Mouse (Mus musculus) right cerebral cortex, postnatal 4 days (tissue): ENCODE data around the gene Ppp1r32.
A peak's percentile ranks its signal among the peaks of the same experiment; 100 is the strongest.

ENCODE experiments used
- DNase-seq: peaks from one replicate; pipeline ENCODE4 v3.0.0-alpha.2; 2022

The Ppp1r32 gene

DNA sequence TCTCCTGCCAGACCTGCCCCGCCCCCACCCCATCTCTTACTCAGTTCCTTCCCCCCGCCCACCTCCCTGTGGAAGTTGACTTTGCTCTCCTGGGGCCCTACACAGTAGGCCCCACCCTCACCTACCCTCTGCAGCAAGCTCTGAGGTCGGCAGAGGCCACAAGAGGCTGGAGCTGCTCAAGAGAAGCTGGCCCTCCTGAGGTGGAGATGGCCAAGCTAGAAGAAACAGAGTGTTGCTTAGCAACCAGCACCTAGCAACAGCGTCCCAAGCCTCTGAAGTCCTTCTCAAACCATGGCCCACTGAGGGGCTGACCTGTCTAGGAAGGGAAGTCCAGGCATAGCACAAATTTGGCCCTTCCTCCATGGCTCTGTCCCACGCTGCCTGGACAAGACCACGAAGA lies at the start of gene Ppp1r32:
Gene Ppp1r32 (minus strand): TSS at position 226 of the 400 bp plus-strand sequence.
- no peak for DNase-seq

DNA sequence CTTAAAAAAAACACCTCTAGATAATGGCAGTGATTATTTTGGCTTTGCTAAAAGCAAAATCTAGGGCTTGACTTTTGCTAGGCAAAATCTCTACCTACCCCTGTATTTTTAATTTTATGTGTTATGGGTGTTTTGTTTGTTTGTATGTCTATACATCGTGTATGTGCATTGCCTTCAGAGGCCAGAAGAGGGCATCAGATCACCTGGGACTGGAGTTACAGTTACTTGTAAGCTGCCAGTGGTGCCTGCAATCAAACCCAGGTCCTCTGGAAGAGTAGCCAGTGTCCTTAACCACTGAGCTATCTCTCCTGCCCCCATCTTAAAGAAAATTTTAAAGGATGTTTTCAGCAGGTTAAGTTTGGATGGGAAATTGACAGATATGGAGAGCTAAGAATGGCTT lies 47.4 kb upstream of the Ppp1r32 start:
- no peak for DNase-seq

DNA sequence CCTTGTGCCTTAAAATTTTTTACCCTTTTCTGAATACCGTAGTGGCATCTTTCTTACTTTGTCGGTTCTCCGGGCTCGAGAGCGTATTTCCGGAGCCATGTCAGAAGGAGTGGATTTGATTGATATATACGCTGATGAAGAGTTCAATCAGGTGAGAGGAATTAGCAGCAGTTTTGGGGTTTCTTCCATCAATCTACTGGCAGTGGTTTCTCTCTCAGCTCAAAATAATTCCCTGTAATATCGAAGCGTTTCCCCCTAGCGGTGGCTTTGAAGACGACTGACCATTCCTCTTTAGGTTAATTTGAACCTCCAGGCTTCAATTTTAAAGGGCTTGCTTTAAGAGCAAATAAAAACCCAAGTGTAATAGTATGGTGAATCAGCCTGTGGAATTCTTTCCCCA lies 43.2 kb upstream of the Ppp1r32 start, which contains the start of gene Sdhaf2:
Gene Sdhaf2 (minus strand): TSS at position 233 of the 400 bp plus-strand sequence.
- DNase-seq, result peak; percentile 27

DNA sequence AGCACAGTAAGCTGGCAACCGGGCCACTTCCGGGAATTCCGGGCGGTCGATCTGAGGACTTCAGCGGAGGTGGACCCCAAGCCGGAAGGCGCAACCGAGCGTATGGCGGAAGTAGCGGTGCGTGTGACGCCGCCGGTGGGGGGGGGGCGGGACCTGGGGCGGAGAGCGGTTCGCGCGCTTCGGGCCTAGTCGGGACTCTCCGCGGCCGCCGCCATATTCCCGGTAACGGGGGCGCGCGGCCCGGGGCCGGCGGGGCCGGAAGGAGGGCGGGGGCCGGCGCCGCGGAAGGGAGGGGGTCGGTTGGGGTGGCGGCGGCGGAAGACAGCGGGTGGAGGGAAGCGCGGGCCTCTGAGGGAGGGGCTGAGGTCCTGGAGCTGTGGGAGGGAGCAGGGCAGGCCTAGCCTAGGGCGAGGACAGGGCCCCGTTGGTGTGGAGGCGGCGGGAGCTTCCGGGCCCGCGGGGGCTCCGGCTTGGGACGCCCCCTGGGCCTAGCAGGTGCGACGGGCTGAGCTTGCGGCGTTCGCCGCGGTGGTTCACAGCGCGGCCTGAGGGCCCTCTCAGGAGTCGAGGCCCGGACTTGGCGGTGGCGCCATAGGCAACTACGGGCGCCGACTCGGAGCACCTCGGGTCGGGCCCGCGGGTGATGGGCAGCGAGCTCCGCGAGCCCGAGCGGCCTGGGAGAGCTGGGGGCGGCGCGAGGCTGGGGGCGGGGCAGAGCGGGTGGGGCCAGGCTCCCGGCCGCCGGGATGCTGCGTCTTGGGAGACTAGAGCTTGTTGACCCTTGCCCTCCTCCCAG lies 42.6 kb upstream of the Ppp1r32 start, which contains the start of gene Cpsf7:
Gene Cpsf7 (plus strand): TSS at position 161 of the 796 bp plus-strand sequence.
- DNase-seq, result peak; percentile 90

DNA sequence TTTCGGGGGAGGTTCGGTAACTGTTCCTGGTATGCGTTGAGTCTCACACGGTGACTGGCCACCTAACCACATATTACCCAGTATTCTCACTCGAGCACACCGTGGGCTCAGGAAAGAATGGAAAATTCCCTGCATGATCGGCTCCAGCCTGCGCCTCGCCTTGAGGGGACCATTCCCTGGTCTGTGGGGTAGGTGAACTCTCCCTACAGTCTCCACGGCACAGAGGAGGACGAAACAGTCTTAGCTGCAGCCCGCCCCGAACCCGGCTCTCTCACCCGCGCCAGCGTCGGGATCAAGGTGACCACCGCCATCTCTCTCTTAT lies 42.0 kb upstream of the Ppp1r32 start:
- DNase-seq, result no peak

DNA sequence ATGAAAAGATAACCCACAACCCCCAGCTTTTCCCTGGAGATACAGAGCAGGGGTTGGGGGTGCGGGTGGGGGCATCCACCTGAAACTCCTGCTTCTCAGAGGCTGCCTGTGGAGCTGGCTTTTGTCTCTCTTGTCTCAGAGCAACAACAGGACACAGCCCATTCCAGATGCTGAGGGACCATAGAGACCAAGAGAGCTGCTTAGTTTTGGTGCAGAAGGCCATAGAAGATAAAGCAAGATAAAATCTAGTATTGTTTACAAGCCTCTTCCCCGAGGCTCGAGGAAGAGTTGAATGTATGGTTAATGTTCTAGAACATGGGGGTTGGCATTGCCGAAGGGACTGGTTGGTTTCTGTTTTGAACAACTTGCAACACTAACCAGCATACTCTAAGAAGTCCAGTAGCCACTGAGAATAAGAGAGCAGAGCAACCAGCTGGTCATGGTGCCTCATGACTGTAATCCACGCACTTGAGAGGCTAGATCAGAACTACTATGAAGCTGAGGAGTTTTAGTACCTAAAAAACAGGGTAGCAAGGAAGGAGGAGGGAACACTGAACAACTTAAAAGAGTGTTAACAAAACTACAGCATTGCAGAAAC lies 40.9 kb upstream of the Ppp1r32 start:
- no peak for DNase-seq

DNA sequence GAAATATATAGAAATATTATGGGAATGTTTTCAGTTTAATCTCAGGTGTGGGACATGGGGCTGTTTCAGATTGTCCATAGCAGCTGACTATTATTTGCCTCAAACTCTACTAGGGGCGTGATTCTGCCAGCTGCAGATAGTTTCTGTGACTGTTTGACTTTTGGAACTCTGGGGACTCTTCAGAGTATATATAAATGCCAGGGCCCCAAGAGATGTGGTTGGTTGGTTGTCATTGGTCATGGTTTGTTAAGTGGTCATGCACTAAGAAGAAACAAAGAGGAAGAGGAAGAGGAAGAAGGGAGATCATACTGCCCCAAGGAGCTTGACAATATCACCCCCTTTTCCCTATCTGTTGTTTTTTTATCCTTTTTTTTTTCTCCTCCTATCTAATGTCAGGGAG lies 39.2 kb upstream of the Ppp1r32 start:
- DNase-seq, result no peak

DNA sequence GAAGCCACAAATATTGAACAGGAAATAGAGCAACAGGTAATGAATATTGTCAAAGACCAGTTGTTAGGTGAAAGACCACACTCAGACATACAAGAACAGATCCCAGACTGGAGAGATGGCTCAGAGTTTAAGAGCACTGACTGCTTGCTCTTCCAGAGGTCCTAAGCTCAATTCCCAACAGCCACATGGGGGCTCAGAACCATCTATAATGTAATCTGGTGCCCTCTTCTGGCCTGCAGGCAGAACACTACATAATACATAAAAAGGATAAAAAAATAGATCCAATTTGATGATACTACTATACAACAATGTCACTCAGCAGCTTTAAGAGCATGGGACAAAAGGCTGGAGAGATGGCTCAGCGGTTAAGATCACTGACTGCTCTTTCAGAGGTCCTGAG lies 37.6 kb upstream of the Ppp1r32 start:
- DNase-seq, result no peak

DNA sequence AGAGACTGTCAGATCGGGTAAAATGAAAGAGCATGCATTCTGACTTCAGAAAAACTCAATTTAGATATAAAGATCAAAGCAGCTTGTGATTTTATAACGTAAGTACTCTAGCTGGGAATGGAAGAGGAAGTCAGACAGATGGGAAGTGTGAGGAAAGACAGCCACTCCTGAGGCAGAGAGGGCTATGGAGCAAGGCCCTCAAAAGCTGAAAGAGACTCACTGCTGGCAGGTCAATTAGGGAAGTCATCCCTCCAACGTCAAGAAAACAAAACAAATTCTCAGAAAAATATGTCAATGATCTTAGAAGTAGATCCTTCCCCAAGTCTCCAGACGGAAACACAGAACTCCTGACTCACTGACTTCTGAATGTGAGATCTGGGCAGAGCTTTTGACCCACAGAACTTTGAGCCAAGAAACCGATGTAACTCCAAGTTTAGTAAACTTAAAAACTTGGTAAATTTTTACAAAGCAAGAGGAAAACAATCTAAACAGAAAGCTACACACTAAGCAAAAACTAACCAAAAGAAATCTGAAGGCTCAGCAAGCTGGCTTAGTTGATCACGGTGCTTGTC lies 28.1 kb upstream of the Ppp1r32 start:
- no peak for DNase-seq

DNA sequence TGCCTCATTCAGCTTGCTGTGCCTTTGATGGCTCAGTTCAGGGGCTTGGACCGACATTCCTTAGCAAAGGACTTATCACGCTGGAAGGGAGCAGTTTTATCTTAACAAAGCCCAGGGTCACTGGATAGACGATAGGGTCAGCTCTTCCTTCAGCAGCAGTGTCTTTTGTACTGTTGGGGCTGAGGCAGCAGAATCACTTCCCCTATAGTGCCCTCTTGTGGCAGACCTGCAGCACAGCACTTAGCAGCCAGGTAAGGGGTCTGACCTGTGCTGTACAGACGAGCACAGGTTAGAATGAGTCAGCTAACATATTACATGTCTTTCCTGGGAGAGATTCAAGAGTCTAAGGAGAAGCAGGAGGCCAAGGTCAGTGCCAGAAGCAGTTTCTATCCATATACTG lies 19.8 kb upstream of the Ppp1r32 start:
- DNase-seq, result peak; percentile 21

DNA sequence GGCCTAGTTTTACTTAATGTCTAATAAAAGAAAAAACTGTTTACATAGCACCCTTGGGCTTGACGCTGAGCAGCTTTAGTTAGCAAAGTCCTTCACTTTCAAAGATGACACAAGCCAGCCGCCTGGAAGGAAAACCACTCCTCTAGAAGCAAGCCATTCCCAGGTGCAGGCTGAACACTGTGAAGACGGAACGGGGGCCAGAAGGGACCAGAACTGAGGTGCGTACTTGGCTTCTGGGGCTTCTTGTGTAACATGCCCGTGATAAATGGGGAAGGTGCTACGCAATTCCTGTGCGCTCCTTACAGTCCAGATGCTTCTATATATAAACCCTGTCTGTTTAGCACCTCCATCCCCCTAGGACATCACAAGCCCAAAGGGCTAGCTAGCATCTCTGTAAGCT lies 17.9 kb upstream of the Ppp1r32 start:
- DNase-seq, result no peak

DNA sequence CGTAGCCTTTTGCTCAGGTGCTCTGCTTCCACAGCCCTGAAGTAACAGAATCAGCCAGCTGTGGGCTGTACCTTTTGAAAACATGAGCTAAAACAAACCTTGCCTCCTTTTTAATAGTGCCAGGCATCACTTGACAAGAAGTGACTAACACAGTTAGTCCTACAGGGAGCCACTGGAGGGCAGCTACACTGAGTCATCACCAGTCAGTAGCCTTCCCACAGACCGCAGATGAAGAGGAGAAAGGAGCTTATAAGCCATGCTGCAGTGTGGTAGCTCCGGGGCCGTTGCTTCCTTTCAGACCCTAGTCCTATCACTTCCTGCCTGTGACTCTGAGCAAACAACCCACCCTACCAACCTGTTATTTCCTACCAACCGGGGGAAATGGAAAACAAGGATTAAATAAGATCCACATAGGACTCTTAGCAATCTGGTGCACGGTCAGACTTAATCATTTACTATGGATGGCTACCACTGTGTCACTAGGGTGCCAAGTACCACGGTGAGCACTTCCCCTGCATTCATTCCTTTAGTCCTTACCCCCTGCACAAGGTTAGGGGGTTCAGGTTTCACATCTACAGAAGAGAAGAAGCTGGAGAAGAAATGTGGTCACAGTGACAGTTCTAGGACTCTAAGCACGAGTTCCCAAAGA lies 14.9 kb upstream of the Ppp1r32 start:
- DNase-seq, result no peak

DNA sequence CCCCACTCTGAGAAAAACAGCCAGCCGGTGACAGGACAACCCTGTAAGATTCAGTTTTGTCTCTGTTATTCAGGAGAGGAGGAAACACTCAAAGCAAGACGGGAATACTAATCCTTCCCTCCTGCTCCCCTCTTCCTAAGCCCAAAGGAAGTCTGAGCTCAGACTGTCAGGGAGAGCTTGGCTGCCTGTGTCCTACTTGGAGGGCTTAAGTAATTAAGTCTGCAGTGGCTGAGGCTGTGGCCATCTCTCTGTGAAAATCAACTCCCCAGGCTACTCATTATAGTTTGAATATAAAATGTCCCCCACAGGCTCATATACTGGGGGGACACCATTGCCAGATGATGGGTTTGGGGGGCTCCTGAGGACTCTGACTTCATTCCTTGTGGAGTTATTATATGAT lies 14.2 kb upstream of the Ppp1r32 start:
- no peak for DNase-seq

DNA sequence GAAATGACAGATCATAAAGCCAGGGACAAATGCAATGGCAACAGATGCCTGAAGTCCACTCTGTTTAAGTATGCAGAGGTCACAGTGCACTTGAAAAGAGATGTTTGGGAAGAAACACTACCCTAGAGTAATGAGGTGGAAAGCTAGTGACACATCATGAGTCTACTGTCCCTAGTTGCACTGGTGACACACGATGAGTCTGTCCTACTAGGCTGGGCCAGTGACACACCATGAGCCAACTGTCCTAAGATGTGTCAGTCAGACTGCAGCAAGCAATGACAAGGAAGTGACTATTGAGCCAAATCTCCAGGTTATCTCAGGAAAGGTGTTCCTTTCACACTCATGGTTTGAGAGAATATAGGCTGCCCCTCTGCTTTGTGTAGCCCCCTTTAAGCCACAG lies 12.9 kb upstream of the Ppp1r32 start:
- no peak for DNase-seq

DNA sequence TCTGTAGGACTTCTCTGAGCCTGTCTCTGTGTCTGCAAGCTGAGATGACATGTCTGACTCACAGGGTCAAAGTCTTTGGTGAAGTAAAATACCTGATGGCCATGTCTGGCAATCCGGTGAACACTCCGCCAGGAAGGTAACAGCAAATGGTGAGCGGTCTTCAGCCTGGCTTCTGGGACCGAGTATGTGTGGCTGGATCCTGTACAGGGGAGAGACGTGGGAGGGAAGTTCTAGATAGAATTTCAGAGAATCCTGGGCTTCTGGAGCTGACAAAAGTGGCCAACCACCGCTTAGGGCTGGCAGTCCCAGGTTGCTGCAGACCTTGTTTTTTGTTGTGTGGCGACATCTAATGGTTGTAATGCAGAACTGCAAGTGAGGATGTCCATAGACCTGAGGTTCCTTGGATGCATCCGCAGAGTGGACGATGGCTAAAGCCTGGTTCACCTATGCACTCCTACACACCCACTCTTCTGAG lies 3.6 kb upstream of the Ppp1r32 start:
- peak; percentile 17 for DNase-seq

DNA sequence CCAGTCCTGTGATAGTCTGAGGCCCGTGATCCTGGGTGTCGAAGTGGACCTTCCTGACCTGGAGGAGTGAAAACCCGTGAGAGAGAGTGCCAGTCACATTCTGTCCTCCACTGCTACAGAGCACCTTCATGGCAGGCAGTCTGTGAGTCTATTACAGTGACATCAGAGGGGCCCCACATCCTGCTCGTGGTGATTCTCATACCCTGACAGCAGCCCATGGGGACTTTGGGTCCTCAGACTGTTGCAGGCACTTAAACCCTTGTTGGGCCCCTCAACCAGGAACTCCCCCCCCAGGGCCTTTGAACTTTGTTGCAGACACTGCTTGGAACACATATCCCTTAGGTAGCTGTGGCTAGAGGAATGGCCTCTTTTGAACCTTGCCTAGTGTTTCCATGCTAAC lies 3.2 kb downstream of the Ppp1r32 start:
- DNase-seq, result no peak

DNA sequence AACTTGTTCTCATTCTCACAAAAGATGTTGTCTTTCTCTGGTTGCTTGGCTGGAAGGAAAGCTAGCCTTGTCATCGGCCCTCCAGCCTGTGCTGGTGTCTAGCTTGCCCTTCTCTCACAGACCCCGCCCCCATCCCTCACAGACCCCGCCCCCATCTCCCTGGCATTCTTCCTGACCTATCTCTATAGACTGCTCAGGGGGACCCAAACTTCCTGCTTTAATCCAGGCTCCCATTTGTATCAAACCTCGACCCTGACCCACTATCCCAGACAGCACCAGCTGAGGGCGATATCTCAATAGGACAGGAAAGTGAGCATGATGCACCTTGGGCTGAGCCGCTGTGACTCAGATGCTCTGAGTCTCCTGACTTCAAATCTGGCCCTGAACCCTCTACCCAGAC lies 8.9 kb downstream of the Ppp1r32 start:
- no peak for DNase-seq

DNA sequence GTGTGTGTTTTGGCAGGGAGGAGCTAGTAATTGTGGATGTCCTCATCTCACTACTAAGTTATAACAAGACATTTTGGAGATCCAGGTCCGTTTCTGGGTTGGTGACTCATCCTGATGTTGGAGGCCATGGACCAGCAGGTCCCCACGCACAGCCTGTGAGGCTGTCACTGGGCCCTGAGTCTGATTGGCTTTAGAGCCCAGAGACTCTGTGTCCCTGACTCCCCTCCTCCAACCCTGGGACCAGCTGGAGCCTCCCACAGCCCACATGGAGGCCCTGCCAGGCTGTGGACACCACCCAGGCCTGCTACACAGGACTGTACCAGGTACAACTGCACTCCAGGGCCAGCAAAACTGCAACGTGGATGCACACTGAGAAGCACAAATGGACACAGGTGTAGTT lies 9.8 kb downstream of the Ppp1r32 start:
- no peak for DNase-seq

DNA sequence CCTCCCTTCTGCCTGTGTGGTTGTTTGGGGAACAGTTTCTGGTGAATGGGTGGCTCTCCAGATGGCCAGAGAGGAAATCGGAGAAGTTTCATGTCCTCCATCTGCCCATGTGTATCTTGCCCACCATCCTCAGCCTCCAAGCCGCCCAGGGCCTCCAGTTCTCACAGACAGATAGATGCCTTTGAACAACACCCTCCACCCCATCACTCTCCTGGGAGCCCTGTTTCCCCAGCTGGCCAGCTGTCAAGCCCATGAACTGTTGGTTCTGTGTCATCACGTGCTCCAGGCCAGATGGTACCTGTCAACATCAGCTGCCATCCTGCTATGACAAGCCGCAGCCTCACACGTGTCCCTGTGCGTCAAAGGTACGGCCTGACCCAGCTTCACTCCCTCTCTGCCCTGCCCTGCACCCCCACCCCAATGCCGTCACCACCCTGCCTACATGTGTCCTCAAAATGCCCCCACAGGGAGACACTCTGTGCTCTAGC lies 13.5 kb downstream of the Ppp1r32 start:
- no peak for DNase-seq

DNA sequence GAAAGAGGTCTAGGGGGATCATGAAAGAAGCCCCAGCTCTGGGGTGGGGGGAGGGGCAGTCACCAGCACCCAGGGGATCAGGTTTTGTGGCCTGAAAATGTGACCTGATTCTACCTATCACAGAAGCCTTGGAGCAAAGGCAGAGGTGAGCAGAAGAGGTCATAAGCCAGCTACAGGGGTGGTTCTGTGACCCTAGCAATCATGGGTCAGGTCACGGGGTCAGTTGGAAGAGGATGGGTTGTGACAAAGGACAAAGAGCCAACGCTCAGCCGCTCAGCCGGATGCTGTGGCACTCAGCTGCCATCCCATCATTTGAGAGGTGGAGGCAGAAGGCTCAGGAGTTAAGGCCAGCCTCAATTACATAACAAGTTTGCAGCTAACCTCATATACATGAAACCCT lies 18.3 kb downstream of the Ppp1r32 start:
- no peak for DNase-seq

DNA sequence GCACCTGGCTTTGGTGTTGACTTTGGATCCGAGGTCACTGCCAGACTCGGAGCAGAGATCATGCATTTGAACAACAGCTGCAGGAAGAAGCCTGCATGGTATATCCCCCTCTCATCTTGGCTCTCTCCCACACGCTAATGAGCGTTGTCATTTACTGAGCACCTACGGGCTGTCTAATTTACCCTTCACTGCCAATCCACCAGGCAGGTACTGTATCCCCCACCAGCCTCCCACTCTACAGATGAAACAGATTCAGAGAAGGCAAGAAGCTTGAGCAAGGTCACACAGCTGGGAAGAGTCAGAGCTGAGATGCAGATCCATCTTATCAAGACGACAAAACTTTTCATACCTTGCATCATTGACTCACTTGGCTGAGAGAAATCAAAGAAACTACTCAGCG lies 21.1 kb downstream of the Ppp1r32 start:
- DNase-seq, result no peak

DNA sequence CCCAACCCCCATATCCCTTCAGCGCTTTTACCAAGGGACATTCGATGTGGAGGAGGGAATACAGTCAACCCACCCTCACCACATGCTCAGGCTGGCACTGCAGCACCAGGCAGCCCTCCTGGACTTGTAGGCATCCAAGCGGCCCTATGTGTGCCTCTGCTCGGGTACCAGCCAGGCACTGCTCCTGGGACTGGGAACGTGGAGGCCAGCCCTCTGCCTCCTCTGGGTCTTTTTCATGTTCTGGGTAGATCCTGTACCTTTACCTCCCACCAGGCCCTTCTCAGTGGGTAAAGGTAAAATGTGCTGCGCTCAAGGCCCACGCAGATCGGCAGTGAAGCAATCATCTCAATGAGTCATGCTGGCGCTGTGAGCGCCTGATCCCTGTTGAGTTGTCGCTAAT lies 22.8 kb downstream of the Ppp1r32 start:
- no peak for DNase-seq

DNA sequence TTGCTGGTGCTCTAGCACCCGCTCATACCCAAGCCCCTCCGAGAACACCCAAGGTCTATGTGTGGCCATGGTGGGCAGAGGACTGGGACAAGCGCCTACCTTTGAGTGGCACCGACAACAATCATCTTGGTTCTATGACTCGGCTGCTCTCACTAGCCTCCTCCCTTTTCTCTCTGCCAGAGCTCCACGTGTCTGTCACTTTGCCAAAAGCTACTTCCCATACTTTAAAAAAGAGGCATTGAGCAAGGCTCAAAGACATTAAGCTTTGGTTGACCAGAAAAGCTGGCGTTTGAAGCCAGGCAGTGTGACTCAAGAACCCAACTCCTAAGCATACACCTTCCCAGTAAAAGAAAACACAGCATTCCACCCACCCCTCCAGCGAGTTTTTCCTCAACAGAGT lies 24.6 kb downstream of the Ppp1r32 start:
- DNase-seq, result no peak

DNA sequence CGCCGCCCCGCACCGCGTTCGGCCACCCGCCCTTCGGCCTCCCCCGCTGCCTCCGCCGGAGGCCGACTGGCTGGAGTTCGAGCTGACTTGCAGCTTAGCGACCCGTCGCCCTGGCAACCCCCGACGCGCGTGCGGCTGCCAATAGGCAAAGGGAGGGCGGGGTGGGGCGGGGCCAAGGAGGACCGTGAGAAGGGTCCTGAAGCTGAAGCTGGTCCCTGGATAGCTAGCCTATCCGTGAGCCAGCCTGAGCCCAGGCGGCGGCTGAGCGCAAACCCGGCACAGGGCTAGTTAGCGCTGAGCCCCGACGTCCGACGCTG lies 25.3 kb downstream of the Ppp1r32 start:
- peak; percentile 72 for DNase-seq
